Mouse (Mus musculus) liver, embryonic 12.5 days (tissue): ENCODE measurements around the gene 4930579F01Rik. TPM values are rescaled to one million over a fixed set of nuclear protein-coding genes. Genes with fewer than 3 reads are reported as not detected.

Source experiments
- ATAC-seq: fragments of 200-750 bp; cut with Nextera tagmentation; 2 replicates; pipeline ENCODE4 v1.8.0; 2017; ENCODE audit warnings: moderate number of reproducible peaks, mild to moderate bottlenecking, moderate library complexity
- H3K27ac ChIP-seq: fragments of 300-500 bp; sonication (generic); 2 replicates; pipeline ENCODE4 v1.5.1; 2016; ENCODE audit warnings: mild to moderate bottlenecking
- H3K27me3 ChIP-seq: fragments of 300-500 bp; sonication (generic); replicated peaks from 2 replicates; pipeline ENCODE4 v1.6.1; 2016; ENCODE audit warnings: mild to moderate bottlenecking, moderate library complexity
- H3K36me3 ChIP-seq: fragments of 300-500 bp; sonication (generic); 2 replicates; pipeline ENCODE4 v1.6.1; 2016; ENCODE audit warnings: mild to moderate bottlenecking, moderate library complexity
- H3K4me1 ChIP-seq: fragments of 300-500 bp; sonication (generic); 2 replicates; pipeline ENCODE4 v1.6.1; 2016
- H3K4me2 ChIP-seq: fragments of 300-500 bp; sonication (generic); 2 replicates; pipeline ENCODE4 v1.6.1; 2016; ENCODE audit warnings: mild to moderate bottlenecking, moderate library complexity
- H3K4me3 ChIP-seq: fragments of 300-500 bp; sonication (generic); 2 replicates; pipeline ENCODE4 v1.5.1; 2016; ENCODE audit warnings: mild to moderate bottlenecking, moderate library complexity
- H3K9ac ChIP-seq: fragments of 300-500 bp; sonication (generic); 2 replicates; pipeline ENCODE4 v1.6.1; 2016; ENCODE audit warnings: mild to moderate bottlenecking, moderate library complexity
- H3K9me3 ChIP-seq: fragments of 300-500 bp; sonication (generic); replicated peaks from 2 replicates; pipeline ENCODE4 v1.6.1; 2016; ENCODE audit warnings: mild to moderate bottlenecking, moderate library complexity
- WGBS: fragments of 180-500 bp; shearing (Covaris S2); methylation state at CpG from one replicate; pipeline ENCODE4 v1.1.7; 2016; ENCODE audit not compliant: insufficient replicate concordance; 5-methylcytosine and 5-hydroxymethylcytosine counted together
- polyA plus RNA-seq: library from polyadenylated mRNA; unstranded; fragments of >200 nt; fragmentation: Nextera tagmentation; extraction: Ambion mirVana; gene quantifications from 2 replicates; pipeline ENCODE4 v1.2.1, GENCODE M21; 2016

Gene 4930579F01Rik
- not detected in 2 replicates for polyA plus RNA-seq

DNA sequence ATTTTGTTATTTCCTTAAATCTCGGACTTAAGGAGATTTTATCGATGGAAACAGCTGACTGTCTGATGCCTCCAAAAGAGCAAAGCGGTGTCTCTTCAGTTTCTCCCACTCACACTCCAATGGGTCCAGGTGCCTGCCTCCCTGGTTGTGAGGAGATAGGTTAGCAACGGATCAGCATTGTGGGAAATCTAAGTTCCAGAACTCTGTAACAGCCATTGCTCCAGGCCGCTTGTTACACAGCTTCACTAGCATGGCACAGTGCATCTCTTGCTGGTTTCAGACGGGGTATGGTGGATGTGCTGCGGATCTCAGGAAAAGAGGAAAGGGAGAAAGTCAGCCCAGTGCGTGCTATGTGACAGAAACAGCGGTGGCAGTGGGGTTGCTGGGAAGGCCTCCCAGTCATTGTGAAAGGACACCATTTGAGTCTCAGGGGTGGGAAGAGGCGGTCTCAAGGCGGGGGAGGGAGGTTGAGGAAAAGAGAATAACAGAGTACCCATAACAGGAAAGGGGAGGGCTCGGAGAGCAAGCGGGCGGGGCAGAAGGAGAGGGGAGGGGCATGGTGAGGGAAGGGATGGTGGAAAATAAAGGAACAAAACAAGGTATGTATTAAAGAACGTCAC lies at the start of gene 4930579F01Rik:
Gene 4930579F01Rik, minus strand, starts transcription at position 143 of the 620 bp plus-strand sequence.
- Histone ChIP-seq H3K27ac (no peak within 1 kb of the TSS), H3K9me3 (no peaks in the 10 kb centered on the region), H3K4me3 (no peak within 1 kb of the TSS), H3K4me1 (no peaks in the 10 kb centered on the region), H3K9ac (no peak within 1 kb of the TSS), H3K27me3 (no peaks in the 10 kb centered on the region), H3K4me2 (no peak within 1 kb of the TSS), H3K36me3 (no peaks in the 10 kb centered on the region)
- WGBS, result 61% methylated on average over 15 of the region's 15 CpGs
- ATAC-seq, result no peak

- no peaks in the 10 kb centered on the region for H3K36me3 ChIP-seq
- H3K4me1 ChIP-seq, result peaks cover 3% of the 10 kb centered on the region; the same call in 1 of the 2 replicates
- no peak for ATAC-seq
- no peak overlapping the region for H3K4me3 ChIP-seq
- 69% methylated on average over 6 of the region's 6 CpGs for WGBS
- H3K4me2 ChIP-seq, result no peak overlapping the region
- no peak overlapping the region for H3K27ac ChIP-seq
- H3K9ac ChIP-seq, result no peak overlapping the region
- H3K27me3 ChIP-seq, result no peaks in the 10 kb centered on the region
- H3K9me3 ChIP-seq, result no peaks in the 10 kb centered on the region
These were observed 49.3 kb upstream of the 4930579F01Rik start for GRCm38 (mm10) chr3:138242933-138243332.

DNA sequence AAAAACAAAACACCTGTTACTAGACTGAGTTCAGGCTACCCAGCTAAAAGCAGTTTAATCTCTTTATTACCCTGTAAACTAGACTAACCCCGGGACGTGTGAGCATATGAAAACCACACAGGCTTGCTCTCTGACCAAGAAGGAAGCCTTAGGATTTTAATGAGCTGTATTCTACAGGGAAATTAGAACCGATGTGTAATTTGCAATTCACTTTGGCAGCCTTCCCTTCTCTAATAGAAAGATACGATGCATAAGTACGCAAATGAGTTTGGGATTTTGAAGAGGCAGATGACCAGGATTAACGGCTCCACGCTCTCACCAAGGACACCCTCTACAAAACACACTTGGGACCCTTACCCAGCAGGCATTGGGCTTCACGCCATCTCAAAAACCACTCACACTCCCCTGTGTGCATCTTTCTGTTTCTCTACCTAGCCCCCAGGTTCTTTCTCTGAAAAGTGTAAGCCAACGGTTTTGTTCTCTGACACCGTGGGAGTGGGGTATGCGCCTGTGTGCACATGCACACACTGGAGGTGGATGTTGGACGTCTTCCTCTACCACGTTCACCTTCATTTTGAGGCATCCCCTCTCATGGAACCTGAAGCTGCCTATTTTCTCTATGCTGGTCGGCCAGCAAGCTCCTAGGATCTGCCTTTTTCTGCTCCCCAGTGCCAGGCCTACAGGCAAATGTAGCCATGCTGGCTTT lies 48.5 kb upstream of the 4930579F01Rik start:
- Histone ChIP-seq H3K4me2 (no peak overlapping the region), H3K27ac (no peak overlapping the region), H3K36me3 (no peaks in the 10 kb centered on the region), H3K27me3 (no peaks in the 10 kb centered on the region), H3K9ac (no peak overlapping the region), H3K4me1 (peaks cover 3% of the 10 kb centered on the region; the same call in 1 of the 2 replicates), H3K9me3 (no peaks in the 10 kb centered on the region), H3K4me3 (no peak overlapping the region)
- no peak for ATAC-seq
- WGBS, result 70% methylated on average over 14 of the region's 14 CpGs

GRCm38 (mm10) chr3:138241371-138241770 lies 47.7 kb upstream of the 4930579F01Rik start:
- Histone ChIP-seq H3K36me3 (no peaks in the 10 kb centered on the region), H3K4me2 (no peak overlapping the region), H3K9me3 (no peaks in the 10 kb centered on the region), H3K9ac (no peak overlapping the region), H3K4me1 (peaks cover 3% of the 10 kb centered on the region; the same call in 1 of the 2 replicates), H3K27ac (no peak overlapping the region), H3K27me3 (no peaks in the 10 kb centered on the region), H3K4me3 (no peak overlapping the region)
- 25% methylated on average over 6 of the region's 6 CpGs for WGBS
- no peak for ATAC-seq

DNA sequence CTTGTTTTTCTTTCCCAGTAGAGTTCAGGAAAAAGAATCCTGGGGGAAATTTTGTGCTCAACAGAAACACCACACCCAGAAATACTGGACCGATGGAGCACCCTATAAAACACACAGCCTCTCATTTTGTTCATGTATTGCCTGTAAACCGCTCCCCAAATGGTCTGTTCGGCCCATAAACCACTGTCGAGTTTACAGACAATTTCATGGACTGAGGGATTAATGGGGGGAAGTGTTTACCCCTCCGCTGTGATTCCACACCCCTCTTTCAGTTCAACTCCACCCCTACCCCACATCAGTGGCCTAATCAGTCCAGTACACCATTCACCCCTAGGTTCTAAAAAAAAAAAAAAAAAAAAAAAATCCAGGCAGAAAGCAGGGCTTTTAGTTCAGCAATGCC lies 47.3 kb upstream of the 4930579F01Rik start:
- no peak overlapping the region for H3K4me2 ChIP-seq
- no peak for ATAC-seq
- H3K9ac ChIP-seq, result no peak overlapping the region
- WGBS, result 68% methylated on average over 5 of the region's 5 CpGs
- no peak overlapping the region for H3K27ac ChIP-seq
- no peaks in the 10 kb centered on the region for H3K36me3 ChIP-seq
- no peak overlapping the region for H3K4me3 ChIP-seq
- peaks cover 3% of the 10 kb centered on the region; the same call in 1 of the 2 replicates for H3K4me1 ChIP-seq
- no peaks in the 10 kb centered on the region for H3K27me3 ChIP-seq
- no peaks in the 10 kb centered on the region for H3K9me3 ChIP-seq

DNA sequence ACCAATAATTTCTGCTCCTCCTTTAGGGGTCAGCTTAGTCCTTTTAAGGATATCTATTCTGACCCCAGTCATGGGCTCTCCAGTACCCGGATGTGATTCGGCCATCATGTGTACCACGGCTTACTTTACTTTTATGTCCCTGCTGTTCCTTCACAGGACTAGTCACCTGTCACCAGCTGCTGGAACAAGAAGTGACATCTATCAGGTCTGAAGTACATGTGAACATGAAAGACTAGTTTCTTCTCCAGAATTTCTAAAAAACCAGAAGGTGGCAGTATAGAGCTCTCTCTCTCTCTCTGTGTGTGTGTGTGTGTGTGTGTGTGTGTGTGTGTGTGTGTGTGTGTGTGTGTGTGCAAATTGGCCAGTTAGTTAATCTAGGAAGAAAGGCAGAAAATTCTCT lies 46.8 kb upstream of the 4930579F01Rik start:
- 79% methylated on average over 3 of the region's 3 CpGs for WGBS
- no peak overlapping the region for H3K27ac ChIP-seq
- H3K9me3 ChIP-seq, result no peaks in the 10 kb centered on the region
- H3K36me3 ChIP-seq, result no peaks in the 10 kb centered on the region
- H3K27me3 ChIP-seq, result no peaks in the 10 kb centered on the region
- peaks cover 3% of the 10 kb centered on the region; the same call in 1 of the 2 replicates for H3K4me1 ChIP-seq
- ATAC-seq, result no peak
- no peak overlapping the region for H3K4me2 ChIP-seq
- no peak overlapping the region for H3K4me3 ChIP-seq
- no peak overlapping the region for H3K9ac ChIP-seq

GRCm38 (mm10) chr3:138239461-138239860 lies 45.8 kb upstream of the 4930579F01Rik start:
- Histone ChIP-seq H3K27me3 (no peaks in the 10 kb centered on the region), H3K9ac (no peak overlapping the region), H3K4me1 (peaks cover 3% of the 10 kb centered on the region; the same call in 1 of the 2 replicates), H3K4me3 (no peak overlapping the region), H3K36me3 (no peaks in the 10 kb centered on the region), H3K4me2 (no peak overlapping the region), H3K27ac (no peak overlapping the region), H3K9me3 (no peaks in the 10 kb centered on the region)
- ATAC-seq, result no peak
- 63% methylated on average over 6 of the region's 6 CpGs for WGBS

GRCm38 (mm10) chr3:138238046-138238445 lies 44.4 kb upstream of the 4930579F01Rik start:
- H3K27ac ChIP-seq, result no peak overlapping the region
- 63% methylated on average over 10 of the region's 10 CpGs for WGBS
- ATAC-seq, result no peak
- H3K36me3 ChIP-seq, result no peaks in the 10 kb centered on the region
- no peaks in the 10 kb centered on the region for H3K9me3 ChIP-seq
- H3K9ac ChIP-seq, result no peak overlapping the region
- H3K4me2 ChIP-seq, result no peak overlapping the region
- no peaks in the 10 kb centered on the region for H3K27me3 ChIP-seq
- no peak overlapping the region for H3K4me3 ChIP-seq
- peaks cover 3% of the 10 kb centered on the region; the same call in 1 of the 2 replicates for H3K4me1 ChIP-seq

GRCm38 (mm10) chr3:138236546-138237163 lies 43.0 kb upstream of the 4930579F01Rik start:
- no peak overlapping the region for H3K4me2 ChIP-seq
- H3K4me1 ChIP-seq, result peaks cover 3% of the 10 kb centered on the region; the same call in 1 of the 2 replicates
- H3K9ac ChIP-seq, result no peak overlapping the region
- H3K9me3 ChIP-seq, result no peaks in the 10 kb centered on the region
- no peaks in the 10 kb centered on the region for H3K36me3 ChIP-seq
- H3K27me3 ChIP-seq, result no peaks in the 10 kb centered on the region
- no peak overlapping the region for H3K27ac ChIP-seq
- 66% methylated on average over 11 of the region's 11 CpGs for WGBS
- no peak overlapping the region for H3K4me3 ChIP-seq
- ATAC-seq, result no peak

DNA sequence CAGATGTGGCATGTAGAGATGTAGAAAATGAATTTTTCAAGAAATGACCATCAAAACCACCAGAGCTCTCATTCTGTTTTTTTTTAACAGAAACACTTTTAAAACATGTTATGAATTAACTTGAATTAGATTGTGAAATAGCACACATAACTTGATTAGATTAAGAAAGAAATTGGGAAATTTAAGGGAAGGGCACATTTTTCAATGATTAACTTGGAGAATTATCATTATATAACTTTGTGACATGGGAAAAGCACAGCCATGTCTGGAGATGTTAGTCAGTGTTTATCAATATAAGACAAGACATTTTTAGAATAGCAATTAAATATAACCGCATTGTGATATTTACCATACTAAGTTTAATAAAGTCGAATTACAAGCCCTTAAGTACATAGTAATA lies 37.9 kb upstream of the 4930579F01Rik start:
- Histone ChIP-seq H3K4me2 (no peak overlapping the region), H3K36me3 (no peaks in the 10 kb centered on the region), H3K27me3 (no peaks in the 10 kb centered on the region), H3K9me3 (no peaks in the 10 kb centered on the region), H3K4me1 (no peaks in the 10 kb centered on the region), H3K27ac (no peak overlapping the region), H3K4me3 (no peak overlapping the region), H3K9ac (no peak overlapping the region)
- 61% methylated on average over 2 of the region's 2 CpGs for WGBS
- ATAC-seq, result no peak

- Histone ChIP-seq H3K4me1 (no peaks in the 10 kb centered on the region), H3K4me2 (no peak overlapping the region), H3K36me3 (no peaks in the 10 kb centered on the region), H3K9ac (no peak overlapping the region), H3K27ac (no peak overlapping the region), H3K9me3 (no peaks in the 10 kb centered on the region), H3K27me3 (no peaks in the 10 kb centered on the region), H3K4me3 (no peak overlapping the region)
- no peak for ATAC-seq
- WGBS, result 76% methylated on average over 3 of the region's 3 CpGs
These were observed 36.6 kb upstream of the 4930579F01Rik start for GRCm38 (mm10) chr3:138230266-138230665.

GRCm38 (mm10) chr3:138229448-138229847 lies 35.8 kb upstream of the 4930579F01Rik start:
- Histone ChIP-seq H3K27me3 (no peaks in the 10 kb centered on the region), H3K9ac (no peak overlapping the region), H3K9me3 (no peaks in the 10 kb centered on the region), H3K27ac (no peak overlapping the region), H3K36me3 (no peaks in the 10 kb centered on the region), H3K4me2 (no peak overlapping the region), H3K4me1 (no peaks in the 10 kb centered on the region), H3K4me3 (no peak overlapping the region)
- no peak for ATAC-seq
- 75% methylated on average over 1 of the region's 1 CpGs for WGBS
